Mouse (Mus musculus) CD8-positive naive resting alpha-beta T cell, adult 2 months (primary cell): Measurements from ENCODE around the gene Sox15.
A peak's percentile ranks its signal among the peaks of the same experiment; 100 is the strongest.

Experiments
- DNase-seq, 2 experiments: peaks; one replicate each; pipeline ENCODE4 v3.0.0; 2022; ENCODE audit warnings: low read depth in 2 of 2, low spot score in 2 of 2

Gene Sox15

GRCm38 (mm10) chr11:69633128-69633866 is 21.8 kb upstream of the Sox15 start:
- DNase-seq: no peak

GRCm38 (mm10) chr11:69635471-69635870 is 19.6 kb upstream of the Sox15 start:
- no peak for DNase-seq

GRCm38 (mm10) chr11:69645860-69646259 is 9.3 kb upstream of the Sox15 start:
- no peak for DNase-seq

- DNase-seq: no peak
Observed at GRCm38 (mm10) chr11:69653399-69653798, 1.7 kb upstream of the Sox15 start.

GRCm38 (mm10) chr11:69654760-69655159 is 354 bp upstream of the Sox15 start:
- DNase-seq: no peak

- DNase-seq: no peak
Observed at GRCm38 (mm10) chr11:69656065-69656455, 946 bp downstream of the Sox15 start.

GRCm38 (mm10) chr11:69656617-69657461 is 1.7 kb downstream of the Sox15 start:
- DNase-seq: peak in 1 of 2 experiments; percentile 65

- no peak for DNase-seq
Observed at GRCm38 (mm10) chr11:69657462-69657881, 2.4 kb downstream of the Sox15 start.

- DNase-seq: no peak
Observed at GRCm38 (mm10) chr11:69661221-69661881, 6.2 kb downstream of the Sox15 start.

- DNase-seq: peak; percentile 91
Observed at GRCm38 (mm10) chr11:69662213-69662966, 7.3 kb downstream of the Sox15 start, which contains the start of gene Mpdu1. Mpdu1 (minus strand) TSS chr11:69662642.

GRCm38 (mm10) chr11:69662967-69663671 is 8.0 kb downstream of the Sox15 start:
- no peak for DNase-seq

- no peak for DNase-seq
Observed at GRCm38 (mm10) chr11:69663795-69664194, 8.7 kb downstream of the Sox15 start.

- no peak for DNase-seq
Observed at GRCm38 (mm10) chr11:69664841-69665240, 9.7 kb downstream of the Sox15 start.

GRCm38 (mm10) chr11:69665457-69665960 is 10.4 kb downstream of the Sox15 start:
- DNase-seq: no peak

GRCm38 (mm10) chr11:69665961-69666664 is 11.0 kb downstream of the Sox15 start, which contains the start of gene Cd68:
Cd68 (minus strand) TSS chr11:69666153.
- peak in 1 of 2 experiments; percentile 32 for DNase-seq

GRCm38 (mm10) chr11:69666665-69667005 is 11.5 kb downstream of the Sox15 start:
- no peak for DNase-seq

- peak; percentile 94 to 95 for DNase-seq
Observed at GRCm38 (mm10) chr11:69670786-69671725, 15.9 kb downstream of the Sox15 start.

- no peak for DNase-seq
Observed at GRCm38 (mm10) chr11:69671726-69672124, 16.6 kb downstream of the Sox15 start.
